Mouse (Mus musculus): Measurements from ENCODE around the gene Arpc5l. TPM values are rescaled to one million over a fixed set of nuclear protein-coding genes. Genes with fewer than 3 reads are reported as not detected.
A peak's percentile ranks its signal among the peaks of the same experiment; 100 is the strongest.

The Arpc5l gene
- polyA plus RNA-seq, 1 experiment, result 51.0 TPM

DNA sequence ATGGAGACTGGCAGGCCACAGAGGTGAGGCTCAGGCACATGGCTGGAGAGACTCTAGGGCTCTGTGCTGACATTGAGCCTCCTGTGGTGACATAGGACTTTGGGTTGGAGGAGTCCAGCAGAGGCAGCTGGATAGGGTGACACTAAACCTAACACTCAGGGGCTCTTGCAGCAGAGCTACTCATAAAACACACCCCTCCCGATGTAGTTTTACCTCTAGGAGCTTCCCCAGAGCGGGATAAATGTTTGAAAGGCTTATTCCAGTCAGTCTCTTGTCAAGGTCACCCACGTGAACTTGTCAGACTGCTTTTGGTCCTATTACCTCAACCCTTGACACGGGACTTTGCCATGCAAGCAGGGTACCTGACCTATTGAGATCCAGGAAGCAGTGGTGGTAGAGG is 5.8 kb upstream of the Arpc5l start:
- no peak overlapping the region for H3K4me3 ChIP-seq (ENCODE audit: extremely low read depth, insufficient read depth, insufficient read length)
- H3K4me1 ChIP-seq (ENCODE audit: control insufficient read depth, insufficient read depth, insufficient read length), result peaks cover 11% of the 10 kb centered on the region; the same call in 1 of the 2 replicates
- no peaks in the 10 kb centered on the region for H3K27me3 ChIP-seq (ENCODE audit: control insufficient read depth, insufficient read depth, low read length)
- peaks cover 22% of the 10 kb centered on the region for H3K36me3 ChIP-seq (ENCODE audit: control insufficient read depth, insufficient read depth, low read length)
- DNase-seq (ENCODE audit: low read depth in 1 of 2, low spot score in 2 of 2), result no peak
- H3K27ac ChIP-seq (ENCODE audit: insufficient read depth, low read length), result no peak overlapping the region
- 70% methylated on average over 4 of the region's 4 CpGs for WGBS
- no peak for TF ChIP-seq CTCF (IDR thresholded peaks at IDR 0.05; ENCODE audit: extremely low read depth, insufficient read depth, insufficient read length, insufficient replicate concordance)
- no peak for TF ChIP-seq POLR2A (IDR thresholded peaks at IDR 0.05; ENCODE audit: low read depth, low read length)

- Histone ChIP-seq H3K4me1 (ENCODE audit: control insufficient read depth, insufficient read depth, insufficient read length) (peaks cover 13% of the 10 kb centered on the region; the same call in 1 of the 2 replicates), H3K36me3 (ENCODE audit: control insufficient read depth, insufficient read depth, low read length) (peaks cover 22% of the 10 kb centered on the region), H3K27me3 (ENCODE audit: control insufficient read depth, insufficient read depth, low read length) (no peaks in the 10 kb centered on the region), H3K4me3 (ENCODE audit: extremely low read depth, insufficient read depth, insufficient read length) (no peak overlapping the region), H3K27ac (ENCODE audit: insufficient read depth, low read length) (no peak overlapping the region)
- no peak for DNase-seq (ENCODE audit: low read depth in 1 of 2, low spot score in 2 of 2)
- WGBS, result 75% methylated on average over 8 of the region's 8 CpGs
- TF ChIP-seq CTCF (IDR thresholded peaks at IDR 0.05; ENCODE audit: extremely low read depth, insufficient read depth, insufficient read length, insufficient replicate concordance), result no peak
- no peak for TF ChIP-seq POLR2A (IDR thresholded peaks at IDR 0.05; ENCODE audit: low read depth, low read length)
Observed at GRCm38 (mm10) chr2:38999910-39000586, 5.1 kb upstream of the Arpc5l start.

DNA sequence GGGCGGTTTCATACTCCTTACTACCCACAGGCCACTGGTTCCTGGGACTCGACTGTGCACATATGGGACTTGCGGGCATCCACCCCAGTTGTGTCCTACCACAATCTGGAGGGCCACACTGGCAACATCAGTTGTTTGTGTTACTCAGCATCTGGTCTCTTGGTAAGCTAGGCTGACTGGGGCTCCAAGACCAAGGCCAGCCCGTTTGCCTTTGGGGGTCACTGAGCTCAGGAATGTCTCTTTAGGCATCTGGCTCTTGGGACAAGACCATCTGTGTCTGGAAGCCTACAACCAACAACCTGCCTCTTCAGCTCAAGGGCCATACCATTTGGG is 4.6 kb upstream of the Arpc5l start:
- TF ChIP-seq POLR2A (IDR thresholded peaks at IDR 0.05; ENCODE audit: low read depth, low read length) (no peak), CTCF (IDR thresholded peaks at IDR 0.05; ENCODE audit: extremely low read depth, insufficient read depth, insufficient read length, insufficient replicate concordance) (no peak)
- Histone ChIP-seq H3K27me3 (ENCODE audit: control insufficient read depth, insufficient read depth, low read length) (no peaks in the 10 kb centered on the region), H3K27ac (ENCODE audit: insufficient read depth, low read length) (no peak overlapping the region), H3K36me3 (ENCODE audit: control insufficient read depth, insufficient read depth, low read length) (peaks cover 22% of the 10 kb centered on the region), H3K4me3 (ENCODE audit: extremely low read depth, insufficient read depth, insufficient read length) (no peak overlapping the region), H3K4me1 (ENCODE audit: control insufficient read depth, insufficient read depth, insufficient read length) (peaks cover 13% of the 10 kb centered on the region; the same call in 1 of the 2 replicates)
- 85% methylated on average over 4 of the region's 4 CpGs for WGBS
- no peak for DNase-seq (ENCODE audit: low read depth in 1 of 2, low spot score in 2 of 2)

DNA sequence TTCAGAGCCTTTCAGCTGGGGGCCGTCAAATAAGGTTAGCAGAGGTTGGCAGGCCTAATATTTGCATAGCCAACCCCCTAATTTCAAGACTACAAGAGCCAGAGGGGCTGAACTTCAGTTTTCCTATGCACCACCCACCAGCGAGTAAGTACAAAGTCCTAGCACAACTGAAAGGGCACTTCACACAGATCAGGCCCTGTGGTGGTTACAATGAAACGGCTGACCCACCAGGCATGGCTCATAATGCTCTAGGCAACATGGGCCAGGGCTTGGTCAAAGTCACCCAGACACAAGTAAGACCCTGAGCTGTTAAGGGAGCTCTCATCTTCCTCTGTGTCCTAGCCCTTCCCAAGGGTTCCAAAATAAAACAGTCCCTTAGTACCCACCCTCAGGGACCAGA is 3.3 kb upstream of the Arpc5l start:
- H3K4me1 ChIP-seq (ENCODE audit: control insufficient read depth, insufficient read depth, insufficient read length), result peaks cover 17% of the 10 kb centered on the region; the same call in 1 of the 2 replicates
- H3K36me3 ChIP-seq (ENCODE audit: control insufficient read depth, insufficient read depth, low read length), result peaks cover 22% of the 10 kb centered on the region
- H3K27me3 ChIP-seq (ENCODE audit: control insufficient read depth, insufficient read depth, low read length), result no peaks in the 10 kb centered on the region
- no peak overlapping the region for H3K4me3 ChIP-seq (ENCODE audit: extremely low read depth, insufficient read depth, insufficient read length)
- TF ChIP-seq POLR2A (IDR thresholded peaks at IDR 0.05; ENCODE audit: low read depth, low read length), result no peak
- no peak overlapping the region for H3K27ac ChIP-seq (ENCODE audit: insufficient read depth, low read length)
- WGBS, result 87% methylated on average over 3 of the region's 3 CpGs
- DNase-seq (ENCODE audit: low read depth in 1 of 2, low spot score in 2 of 2), result no peak

DNA sequence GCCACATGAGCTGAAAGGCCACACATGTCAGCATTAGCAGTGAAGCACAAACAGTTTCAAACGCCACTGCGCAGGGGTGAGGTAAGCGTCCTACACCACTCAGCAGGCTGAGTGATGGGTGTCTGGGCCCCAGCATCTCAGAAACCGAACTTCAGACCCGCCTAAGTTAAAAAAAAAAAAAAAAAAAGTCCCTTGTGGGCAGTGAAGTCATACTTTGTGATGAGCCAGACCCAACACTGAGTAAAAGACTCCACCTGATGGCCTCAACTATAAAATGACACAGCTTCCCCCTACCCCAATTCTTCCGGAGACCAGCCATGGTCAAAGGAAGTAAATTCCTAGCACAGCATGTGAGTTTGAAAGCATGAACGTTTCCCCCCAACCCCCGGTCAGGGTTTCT is 2.0 kb upstream of the Arpc5l start:
- no peak for DNase-seq (ENCODE audit: low read depth in 1 of 2, low spot score in 2 of 2)
- peaks cover 22% of the 10 kb centered on the region for H3K36me3 ChIP-seq (ENCODE audit: control insufficient read depth, insufficient read depth, low read length)
- TF ChIP-seq CTCF (IDR thresholded peaks at IDR 0.05; ENCODE audit: extremely low read depth, insufficient read depth, insufficient read length, insufficient replicate concordance), result no peak
- no peak for TF ChIP-seq POLR2A (IDR thresholded peaks at IDR 0.05; ENCODE audit: low read depth, low read length)
- H3K4me3 ChIP-seq (ENCODE audit: extremely low read depth, insufficient read depth, insufficient read length), result no peak overlapping the region
- 51% methylated on average over 8 of the region's 8 CpGs for WGBS
- H3K27ac ChIP-seq (ENCODE audit: insufficient read depth, low read length), result no peak overlapping the region
- peaks cover 13% of the 10 kb centered on the region; the same call in 1 of the 2 replicates for H3K4me1 ChIP-seq (ENCODE audit: control insufficient read depth, insufficient read depth, insufficient read length)
- H3K27me3 ChIP-seq (ENCODE audit: control insufficient read depth, insufficient read depth, low read length), result no peaks in the 10 kb centered on the region

GRCm38 (mm10) chr2:39003512-39003911 is 1.6 kb upstream of the Arpc5l start:
- no peak for TF ChIP-seq CTCF (IDR thresholded peaks at IDR 0.05; ENCODE audit: extremely low read depth, insufficient read depth, insufficient read length, insufficient replicate concordance)
- no peak for TF ChIP-seq POLR2A (IDR thresholded peaks at IDR 0.05; ENCODE audit: low read depth, low read length)
- no peak overlapping the region for H3K27ac ChIP-seq (ENCODE audit: insufficient read depth, low read length)
- H3K36me3 ChIP-seq (ENCODE audit: control insufficient read depth, insufficient read depth, low read length), result peaks cover 22% of the 10 kb centered on the region
- H3K27me3 ChIP-seq (ENCODE audit: control insufficient read depth, insufficient read depth, low read length), result no peaks in the 10 kb centered on the region
- no peak for DNase-seq (ENCODE audit: low read depth in 1 of 2, low spot score in 2 of 2)
- WGBS, result 68% methylated on average over 5 of the region's 5 CpGs
- H3K4me1 ChIP-seq (ENCODE audit: control insufficient read depth, insufficient read depth, insufficient read length), result peaks cover 13% of the 10 kb centered on the region; the same call in 1 of the 2 replicates
- no peak overlapping the region for H3K4me3 ChIP-seq (ENCODE audit: extremely low read depth, insufficient read depth, insufficient read length)

GRCm38 (mm10) chr2:39004372-39004771 is 776 bp upstream of the Arpc5l start:
- Histone ChIP-seq H3K4me1 (ENCODE audit: control insufficient read depth, insufficient read depth, insufficient read length) (peaks cover 13% of the 10 kb centered on the region; the same call in 1 of the 2 replicates), H3K4me3 (ENCODE audit: extremely low read depth, insufficient read depth, insufficient read length) (peak overlapping the region; percentile 96), H3K36me3 (ENCODE audit: control insufficient read depth, insufficient read depth, low read length) (peaks cover 22% of the 10 kb centered on the region), H3K27me3 (ENCODE audit: control insufficient read depth, insufficient read depth, low read length) (no peaks in the 10 kb centered on the region), H3K27ac (ENCODE audit: insufficient read depth, low read length) (peak overlapping the region; percentile 36; the same call in 1 of the 2 replicates)
- WGBS, result 4% methylated on average over 11 of the region's 11 CpGs
- no peak for TF ChIP-seq CTCF (IDR thresholded peaks at IDR 0.05; ENCODE audit: extremely low read depth, insufficient read depth, insufficient read length, insufficient replicate concordance)
- no peak for DNase-seq (ENCODE audit: low read depth in 1 of 2, low spot score in 2 of 2)

Data from spleen, adult 2 months (tissue).